Mouse (Mus musculus): ENCODE data around the gene Cyp4f13.

DNA sequence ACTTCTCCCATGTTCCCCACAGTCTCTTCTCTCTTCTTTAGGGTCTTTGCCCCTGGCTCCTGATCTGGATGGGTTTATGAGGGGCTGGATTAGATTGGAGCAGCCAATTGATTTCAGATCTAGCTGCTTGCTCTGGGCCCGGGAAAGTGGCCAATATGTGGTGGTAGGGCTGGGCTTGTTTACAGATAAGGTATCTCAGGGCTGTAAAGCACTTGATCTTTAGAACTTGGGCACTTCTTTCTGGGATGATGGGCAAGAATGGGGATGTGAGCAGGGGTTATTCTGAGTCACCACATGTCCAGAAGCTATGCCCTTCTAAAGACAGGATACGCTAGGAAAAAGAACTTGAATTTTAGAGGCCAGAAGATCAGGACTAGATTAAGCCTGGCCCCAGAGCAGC lies 28.1 kb downstream of the Cyp4f13 start:
- TF ChIP-seq CTCF (IDR thresholded peaks at IDR 0.05; ENCODE audit: low read depth, low read length) (no peak), POLR2A (IDR thresholded peaks at IDR 0.05; ENCODE audit: extremely low read depth, insufficient read depth, low read length) (no peak)

Measured in liver, adult 2 months (tissue).